Mouse (Mus musculus): ENCODE results near the gene Rnf150. TPM values are rescaled to one million over a fixed set of nuclear protein-coding genes. Genes with fewer than 3 reads are reported as not detected.

Gene Rnf150
- total and polyA plus RNA-seq, 3 experiments = 0.13 to 0.50 (median 0.39) TPM

DNA sequence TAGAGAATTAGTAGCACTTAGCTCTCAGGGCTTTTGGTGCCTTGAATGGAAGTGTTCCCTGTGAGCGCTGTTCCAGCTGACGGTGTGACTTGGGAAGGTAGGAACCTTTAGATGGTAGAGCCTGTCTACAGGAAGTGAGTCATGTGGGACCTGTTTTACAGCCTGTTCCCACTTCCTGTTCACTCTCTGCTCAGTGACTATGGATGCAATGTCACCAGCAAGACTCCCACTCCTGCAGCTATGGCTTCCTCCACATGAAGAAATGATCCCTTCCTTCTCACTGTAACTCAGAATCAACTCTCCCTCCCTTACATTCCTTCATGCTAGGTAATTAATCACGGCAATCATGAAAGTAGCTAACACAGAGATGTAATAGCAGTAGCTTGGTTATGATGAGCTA lies 51.4 kb downstream of the Rnf150 start:
- TF ChIP-seq USF1 (IDR thresholded peaks at IDR 0.05; ENCODE audit: low read depth, low read length) (no peak), MAFK (IDR thresholded peaks at IDR 0.05; ENCODE audit: insufficient replicate concordance, low read length) (no peak), HCFC1 (IDR thresholded peaks at IDR 0.05; ENCODE audit: low read depth, low read length) (peak; percentile 55; the same call in 1 of the 2 replicates)
- Histone ChIP-seq H3K79me2 (replicated peaks; ENCODE audit: control insufficient read depth, extremely low read depth, insufficient read depth, poor library complexity, severe bottlenecking) (no peaks in the 10 kb centered on the region), H3K9ac (ENCODE audit: insufficient read depth, low read depth) (no peak overlapping the region), H3K27me3 (replicated peaks) (no peaks in the 10 kb centered on the region), H3K27ac (ENCODE audit: insufficient read depth, low read depth) (no peak overlapping the region), H3K36me3 (replicated peaks in 1 of 2; ENCODE audit: control insufficient read depth in 1 of 2, insufficient read depth in 1 of 2, low read length in 1 of 2) (no peaks in the 10 kb centered on the region), H3K4me3 (replicated peaks in 1 of 3; ENCODE audit: low read depth in 2 of 3, low read length in 2 of 3, poor library complexity in 1 of 3) (no peak overlapping the region), H3K9me3 (replicated peaks; ENCODE audit: low read length) (no peaks in the 10 kb centered on the region), H3K4me2 (ENCODE audit: insufficient read depth, low read depth, poor library complexity, severe bottlenecking) (no peak overlapping the region), H3K4me1 (ENCODE audit: control insufficient read depth in 1 of 2, insufficient read depth in 2 of 2) (peaks cover 4 to 25% of the 10 kb centered on the region in 2 experiments)
- peak; percentile 9 for DNase-seq (ENCODE audit: extremely low read depth)
- in situ Hi-C loops (cut with MboI; ENCODE audit: low pct_ligation_motif_present, low pct_unique_long_range_greater_than_20kb, low sequenced_read_pairs) = no loop called here
- dilution Hi-C loops (cut with MboI; ENCODE audit: extremely low pct_ligation_motif_present, extremely low pct_unique_long_range_greater_than_20kb, low sequenced_read_pairs) = no loop called here

- Histone ChIP-seq H3K36me3 (replicated peaks in 1 of 2; ENCODE audit: control insufficient read depth in 1 of 2, insufficient read depth in 1 of 2, low read length in 1 of 2) (no peaks in the 10 kb centered on the region), H3K27me3 (replicated peaks) (no peaks in the 10 kb centered on the region), H3K9me3 (replicated peaks; ENCODE audit: low read length) (no peaks in the 10 kb centered on the region), H3K27ac (ENCODE audit: insufficient read depth, low read depth) (no peak overlapping the region), H3K79me2 (replicated peaks; ENCODE audit: control insufficient read depth, extremely low read depth, insufficient read depth, poor library complexity, severe bottlenecking) (no peaks in the 10 kb centered on the region), H3K9ac (ENCODE audit: insufficient read depth, low read depth) (no peak overlapping the region), H3K4me3 (replicated peaks in 1 of 3; ENCODE audit: low read depth in 2 of 3, low read length in 2 of 3, poor library complexity in 1 of 3) (no peak overlapping the region), H3K4me2 (ENCODE audit: insufficient read depth, low read depth, poor library complexity, severe bottlenecking) (no peak overlapping the region), H3K4me1 (ENCODE audit: control insufficient read depth in 1 of 2, insufficient read depth in 2 of 2) (peaks cover 4 to 19% of the 10 kb centered on the region in 2 experiments)
- in situ Hi-C loops (cut with MboI; ENCODE audit: low pct_ligation_motif_present, low pct_unique_long_range_greater_than_20kb, low sequenced_read_pairs) = no loop called here
- TF ChIP-seq ZNF384 (IDR thresholded peaks at IDR 0.05; ENCODE audit: low read depth, low read length) = no peak
- TF ChIP-seq ELF1 (IDR thresholded peaks at IDR 0.05; ENCODE audit: low read depth, low read length) = no peak
- TF ChIP-seq USF1 (IDR thresholded peaks at IDR 0.05; ENCODE audit: low read depth, low read length) = no peak
- DNase-seq (ENCODE audit: extremely low read depth) = no peak
- dilution Hi-C loops (cut with MboI; ENCODE audit: extremely low pct_ligation_motif_present, extremely low pct_unique_long_range_greater_than_20kb, low sequenced_read_pairs) = no loop called here
Measured at GRCm38 (mm10) chr8:82916851-82917539, 53.8 kb downstream of the Rnf150 start.

- H3K4me3 ChIP-seq (replicated peaks in 1 of 3; ENCODE audit: low read depth in 2 of 3, low read length in 2 of 3, poor library complexity in 1 of 3) = no peak overlapping the region
Measured at GRCm38 (mm10) chr8:82917540-82918316, 54.6 kb downstream of the Rnf150 start.

More at GRCm38 (mm10) chr8:82917540-82918316, 54.6 kb downstream of the Rnf150 start:
- Histone ChIP-seq H3K27me3 (replicated peaks) (no peaks in the 10 kb centered on the region), H3K27ac (ENCODE audit: insufficient read depth, low read depth) (no peak overlapping the region), H3K36me3 (replicated peaks in 1 of 2; ENCODE audit: control insufficient read depth in 1 of 2, insufficient read depth in 1 of 2, low read length in 1 of 2) (no peaks in the 10 kb centered on the region), H3K79me2 (replicated peaks; ENCODE audit: control insufficient read depth, extremely low read depth, insufficient read depth, poor library complexity, severe bottlenecking) (no peaks in the 10 kb centered on the region), H3K9me3 (replicated peaks; ENCODE audit: low read length) (no peaks in the 10 kb centered on the region), H3K4me1 (ENCODE audit: control insufficient read depth in 1 of 2, insufficient read depth in 2 of 2) (peaks cover 4 to 19% of the 10 kb centered on the region in 2 experiments), H3K9ac (ENCODE audit: insufficient read depth, low read depth) (no peak overlapping the region), H3K4me2 (ENCODE audit: insufficient read depth, low read depth, poor library complexity, severe bottlenecking) (no peak overlapping the region)
- no peak for DNase-seq (ENCODE audit: extremely low read depth)
- dilution Hi-C loops (cut with MboI; ENCODE audit: extremely low pct_ligation_motif_present, extremely low pct_unique_long_range_greater_than_20kb, low sequenced_read_pairs) = no loop called here
- in situ Hi-C loops (cut with MboI; ENCODE audit: low pct_ligation_motif_present, low pct_unique_long_range_greater_than_20kb, low sequenced_read_pairs) = no loop called here
- TF ChIP-seq NELFE (IDR thresholded peaks at IDR 0.05; ENCODE audit: low read depth, low read length) = no peak
- TF ChIP-seq TCF12 (IDR thresholded peaks at IDR 0.05; ENCODE audit: low read depth, low read length) = no peak
- no peak for TF ChIP-seq MYC (IDR thresholded peaks at IDR 0.05; ENCODE audit: low read depth, low read length)
- TF ChIP-seq ZMIZ1 (IDR thresholded peaks at IDR 0.05; ENCODE audit: low read depth, low read length) = no peak
- TF ChIP-seq ZKSCAN1 (IDR thresholded peaks at IDR 0.05; ENCODE audit: borderline replicate concordance, low read depth, low read length) = no peak
- TF ChIP-seq EP300 (IDR thresholded peaks at IDR 0.05; ENCODE audit: low read length) = no peak
- TF ChIP-seq PAX5 (IDR thresholded peaks at IDR 0.05; ENCODE audit: low read length) = no peak
- no peak for TF ChIP-seq MEF2A (IDR thresholded peaks at IDR 0.05; ENCODE audit: borderline replicate concordance, low read depth, low read length)
- TF ChIP-seq IRF4 (IDR thresholded peaks at IDR 0.05; ENCODE audit: low read depth, low read length) = no peak
- TF ChIP-seq GABPA (IDR thresholded peaks at IDR 0.05; ENCODE audit: insufficient replicate concordance, low read depth, low read length) = no peak

Data from CH12.LX (cell line).